Mouse (Mus musculus): Measurements from ENCODE around the gene Slc1a7.
A peak's percentile ranks its signal among the peaks of the same experiment; 100 is the strongest.

The Slc1a7 gene

DNA sequence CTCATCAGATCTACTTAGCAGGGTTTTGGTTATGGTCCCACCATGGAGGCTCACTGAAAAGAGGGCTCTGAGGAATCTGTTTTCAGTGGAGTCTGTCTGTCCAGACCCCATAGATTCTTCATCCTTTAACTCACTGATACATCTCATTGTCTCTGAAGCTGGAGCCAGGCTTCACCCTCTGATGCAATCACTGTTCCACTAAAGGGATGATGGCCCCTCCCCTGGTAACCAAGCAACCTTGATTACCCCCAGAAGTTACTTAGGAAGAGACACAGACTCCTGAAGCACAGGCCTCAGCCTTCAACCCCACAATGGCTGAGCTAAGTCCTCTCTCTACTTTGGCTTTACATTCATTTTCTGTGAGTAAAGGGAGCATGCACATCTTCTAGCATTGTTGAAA, 1.6 kb downstream of the Slc1a7 start:
- DNase-seq (ENCODE audit: low read depth): peak; percentile 82

DNA sequence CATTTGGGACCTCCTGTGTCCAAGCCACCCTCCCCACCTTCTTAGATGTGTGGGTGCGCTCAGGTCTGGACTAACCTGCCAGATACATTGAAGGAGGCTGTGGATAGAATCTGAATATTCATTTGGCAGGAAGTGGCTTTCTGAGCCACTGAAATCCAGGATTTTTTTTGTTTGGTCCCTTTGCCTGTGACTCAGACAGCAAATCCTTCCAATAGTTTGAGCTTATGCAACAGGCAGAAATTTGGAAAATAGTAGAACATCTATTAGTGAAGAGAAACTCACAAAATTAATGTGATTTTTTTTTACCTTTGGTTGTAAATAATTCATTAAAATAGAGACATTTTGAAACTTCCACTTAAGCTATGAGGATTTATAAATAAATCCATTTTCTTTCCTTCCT, 3.0 kb downstream of the Slc1a7 start:
- DNase-seq (ENCODE audit: low read depth): peak; percentile 77

DNA sequence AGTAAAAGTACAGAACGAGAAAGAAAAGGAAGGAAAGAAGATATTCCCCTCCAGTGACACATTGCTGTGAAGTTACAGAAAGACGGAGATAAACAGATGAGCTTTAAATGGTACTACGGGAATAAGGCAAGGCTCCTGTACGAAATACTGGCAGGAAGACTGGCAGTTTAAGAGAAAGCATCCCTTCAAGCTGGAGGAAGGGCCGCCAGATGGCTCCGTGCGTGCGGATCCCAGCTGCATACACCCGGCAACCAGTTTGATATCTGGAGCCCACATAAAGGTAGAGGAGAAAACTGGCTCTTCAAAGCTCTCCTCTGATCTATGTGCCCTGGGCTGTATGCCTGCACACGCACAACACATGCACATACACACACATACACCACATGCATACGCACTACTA, 6.4 kb downstream of the Slc1a7 start:
- no peak for DNase-seq (ENCODE audit: low read depth)

DNA sequence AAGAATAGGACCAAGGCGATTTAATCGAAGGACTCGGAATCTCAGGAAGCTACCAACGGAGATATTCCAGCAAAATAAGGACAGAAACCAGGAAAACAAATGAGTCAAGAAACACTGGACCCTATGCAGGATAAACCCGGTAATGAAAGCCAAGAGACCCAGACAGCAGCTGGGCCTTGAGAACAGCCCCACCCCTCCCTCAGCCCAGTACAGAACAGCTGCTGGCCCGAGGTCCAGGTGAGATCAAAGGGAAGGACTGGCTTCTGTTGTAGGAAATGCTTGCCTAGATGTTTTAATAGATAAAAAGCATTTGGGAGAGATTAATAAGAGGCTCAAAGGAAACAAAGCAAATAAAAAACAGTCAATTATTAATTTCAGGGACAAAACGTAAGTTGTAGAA, 6.9 kb downstream of the Slc1a7 start:
- no peak for DNase-seq (ENCODE audit: low read depth)

DNA sequence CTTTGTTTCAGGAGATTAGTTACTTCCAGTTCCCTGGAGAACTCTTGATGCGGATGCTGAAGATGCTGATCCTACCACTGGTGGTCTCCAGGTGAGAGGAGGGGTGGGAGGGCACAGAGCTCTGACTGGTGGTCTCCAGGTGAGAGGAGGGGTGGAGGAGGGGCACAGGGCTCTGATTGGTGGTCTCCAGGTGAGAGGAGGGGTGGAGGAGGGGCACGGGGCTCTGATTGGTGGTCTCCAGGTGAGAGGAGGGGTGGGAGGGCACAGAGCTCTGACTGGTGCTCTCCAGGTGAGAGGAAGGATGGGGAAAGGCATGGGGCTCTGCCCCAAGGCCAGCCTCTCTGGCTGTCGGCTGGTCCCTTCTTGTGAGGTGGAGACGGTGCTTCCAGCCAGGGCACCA, 9.5 kb downstream of the Slc1a7 start:
- no peak for DNase-seq (ENCODE audit: low read depth)

DNA sequence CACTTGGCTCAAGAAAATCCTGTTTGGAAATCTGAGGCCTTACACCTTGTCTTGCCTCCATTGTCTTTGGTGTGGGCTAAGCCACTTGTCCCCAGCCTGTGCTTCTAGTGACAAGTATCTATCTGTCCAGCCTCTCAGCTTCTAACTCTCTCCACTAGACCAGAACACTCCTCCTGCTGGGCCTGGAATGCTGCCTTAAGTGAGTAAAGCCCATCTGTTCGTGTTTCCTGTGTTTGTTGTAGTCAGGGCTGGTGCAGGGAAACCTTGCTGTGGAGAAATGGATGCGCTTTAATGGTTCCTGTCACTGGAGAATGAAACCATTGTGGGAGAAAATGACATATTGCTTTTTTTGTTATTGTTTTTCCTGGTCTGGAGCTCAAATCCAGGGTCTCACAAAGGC, 11.4 kb downstream of the Slc1a7 start:
- peak; percentile 59 for DNase-seq (ENCODE audit: low read depth)

DNA sequence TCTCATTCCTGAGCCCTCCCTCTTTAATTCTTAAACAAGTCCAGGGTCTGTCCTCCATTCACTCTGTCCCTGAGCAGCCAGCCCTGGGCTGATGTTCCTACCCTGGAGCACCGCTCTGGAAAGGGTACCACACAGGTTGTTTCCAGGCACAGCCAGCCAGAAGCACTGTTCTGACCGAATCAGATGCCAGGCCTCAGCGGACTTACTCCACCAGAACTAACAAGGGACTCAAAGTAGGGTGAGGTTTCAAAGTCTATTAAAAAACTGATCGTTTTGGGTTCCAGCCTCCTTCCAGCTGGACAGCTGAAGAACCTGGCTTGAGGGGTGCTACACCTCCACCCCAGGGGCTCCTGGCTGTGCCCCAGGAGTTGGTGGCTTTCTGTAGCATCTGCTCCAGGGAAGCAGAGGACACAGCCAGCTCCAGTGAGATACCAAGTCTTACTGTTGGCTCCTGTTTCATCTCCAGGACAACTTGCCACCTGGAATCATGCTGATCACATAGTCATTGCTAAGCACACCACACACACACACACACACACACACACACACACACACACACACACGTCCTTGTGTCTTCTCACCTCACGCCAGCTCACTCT, 12.0 kb downstream of the Slc1a7 start:
- DNase-seq (ENCODE audit: low read depth): no peak

DNA sequence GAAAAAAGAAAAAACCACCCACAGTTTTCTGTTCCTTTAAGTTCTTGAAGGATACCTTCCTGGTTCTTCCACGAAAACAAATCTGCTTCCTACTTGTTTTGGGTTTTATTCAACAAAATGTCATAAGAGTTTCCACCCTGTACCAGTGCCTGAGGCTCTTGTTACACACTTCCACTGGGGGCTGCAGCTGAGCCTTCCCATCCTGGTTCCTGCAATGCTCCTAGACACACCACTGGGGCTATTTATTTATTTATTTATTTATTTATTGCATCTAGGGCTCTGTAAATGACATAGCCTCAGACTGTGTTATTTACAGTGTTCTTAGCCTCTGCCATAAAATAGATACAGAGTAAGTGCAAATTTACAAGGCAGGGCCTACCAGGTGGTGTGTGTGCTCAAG, 15.6 kb downstream of the Slc1a7 start:
- peak; percentile 69 for DNase-seq (ENCODE audit: low read depth)

DNA sequence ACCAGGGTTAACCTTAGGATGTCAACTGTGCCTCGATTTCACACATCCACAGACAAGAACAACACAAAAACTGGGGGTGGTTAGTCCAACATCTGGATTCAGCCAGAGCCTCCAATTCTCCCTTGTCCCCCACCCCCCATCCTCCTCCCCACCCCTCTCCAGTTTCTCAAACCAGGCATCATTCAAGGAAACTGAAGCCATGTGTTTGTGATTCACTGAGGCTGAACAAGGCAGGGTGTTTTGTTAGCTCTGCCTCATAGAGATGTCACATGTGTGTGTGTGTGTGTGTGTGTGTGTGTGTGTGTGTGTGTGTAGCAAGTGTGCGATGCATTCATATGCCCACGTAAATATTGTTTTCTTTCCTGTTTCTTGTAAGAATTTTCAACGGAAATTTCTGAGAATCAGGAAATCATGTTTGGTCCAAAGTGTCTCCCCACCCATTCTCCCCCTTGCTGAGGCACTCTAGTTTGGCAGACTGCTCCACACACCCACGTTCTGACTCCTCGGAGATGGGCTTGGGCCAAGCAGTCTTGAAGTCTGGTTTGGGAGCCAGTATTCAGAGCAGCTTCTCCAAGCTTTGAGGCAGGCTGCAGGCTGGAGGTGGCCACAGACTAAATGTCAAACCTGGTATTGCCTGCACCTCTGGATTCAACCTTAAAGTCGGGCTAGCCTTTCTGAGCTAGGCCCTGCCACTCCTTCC, 16.3 kb downstream of the Slc1a7 start:
- peak; percentile 97 for DNase-seq (ENCODE audit: low read depth)

DNA sequence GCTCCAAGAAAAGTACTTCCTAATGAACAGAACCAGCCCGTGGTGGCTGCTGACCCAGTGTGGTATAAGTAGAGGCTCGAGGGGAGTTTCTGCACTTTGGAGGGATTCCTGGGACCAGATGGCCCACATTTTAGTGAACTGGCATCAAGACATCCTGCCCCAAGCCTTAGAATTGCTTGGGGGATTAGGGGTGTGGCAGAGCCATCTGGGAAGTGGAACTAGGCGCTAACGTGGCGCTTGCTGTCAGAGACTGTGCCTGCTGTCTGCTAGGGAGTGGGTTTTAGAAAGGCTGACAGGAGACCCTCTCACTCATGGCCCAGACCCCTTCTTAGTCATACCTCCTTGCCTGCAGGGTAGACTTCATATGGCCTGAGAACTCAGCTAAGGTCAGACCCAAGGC, 17.7 kb downstream of the Slc1a7 start:
- DNase-seq (ENCODE audit: low read depth): no peak

DNA sequence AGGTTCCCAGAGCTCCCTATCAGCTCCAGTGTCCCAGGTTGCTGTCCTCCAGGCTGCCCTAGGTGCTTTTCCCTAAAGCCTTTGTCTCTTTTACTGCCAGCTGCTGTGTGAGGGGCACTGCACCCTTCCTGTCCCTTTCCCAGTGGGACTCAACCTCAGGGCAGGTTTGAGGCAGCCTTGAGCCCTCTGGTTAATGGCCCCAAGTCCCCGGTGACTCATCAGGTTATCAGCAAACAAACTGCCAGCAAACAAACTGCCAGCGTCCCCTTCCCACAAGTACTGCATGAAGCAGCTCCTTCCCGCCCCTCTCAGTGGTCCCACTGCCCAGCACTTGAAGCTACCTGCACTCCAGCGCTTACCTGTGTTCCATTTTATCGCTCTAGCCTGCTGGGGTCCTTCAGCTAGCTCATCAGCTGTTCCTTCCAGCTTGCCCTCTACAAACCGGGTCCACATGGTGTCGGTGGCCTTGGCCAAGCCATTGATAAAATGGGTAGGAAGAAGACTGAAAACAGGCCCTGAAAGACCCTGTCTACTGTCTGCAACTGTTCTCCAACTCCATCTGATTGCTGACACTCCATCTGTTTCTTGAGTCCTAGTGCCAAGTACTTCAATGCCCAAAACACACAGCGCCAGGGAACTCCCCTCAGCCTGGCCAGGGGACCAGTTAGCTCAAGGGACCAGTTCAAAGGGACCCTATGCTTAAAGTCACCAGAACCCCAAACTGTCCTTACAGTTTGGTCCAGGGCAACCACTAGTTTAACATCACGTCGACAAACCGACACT, 18.4 kb downstream of the Slc1a7 start:
- no peak for DNase-seq (ENCODE audit: low read depth)

DNA sequence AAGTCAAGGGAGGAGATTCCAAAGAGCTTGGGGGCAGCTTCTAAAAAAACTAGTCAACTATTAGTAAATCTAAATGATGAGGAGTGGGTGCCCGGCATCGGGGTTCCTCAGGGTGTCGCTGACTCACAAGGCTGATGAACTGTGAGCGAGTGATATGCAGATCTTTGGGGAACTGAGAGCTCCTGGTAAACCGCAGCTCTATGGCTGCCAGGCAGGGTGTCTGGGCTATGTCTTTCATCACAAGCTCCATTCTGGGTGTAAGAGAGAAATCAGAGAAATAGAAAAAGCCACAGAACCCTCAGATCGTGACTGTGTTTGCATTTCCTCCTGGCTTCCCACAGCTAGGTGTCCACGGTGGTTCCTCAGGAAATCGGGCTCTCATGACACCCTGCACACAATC, 20.8 kb downstream of the Slc1a7 start:
- no peak for DNase-seq (ENCODE audit: low read depth)

DNA sequence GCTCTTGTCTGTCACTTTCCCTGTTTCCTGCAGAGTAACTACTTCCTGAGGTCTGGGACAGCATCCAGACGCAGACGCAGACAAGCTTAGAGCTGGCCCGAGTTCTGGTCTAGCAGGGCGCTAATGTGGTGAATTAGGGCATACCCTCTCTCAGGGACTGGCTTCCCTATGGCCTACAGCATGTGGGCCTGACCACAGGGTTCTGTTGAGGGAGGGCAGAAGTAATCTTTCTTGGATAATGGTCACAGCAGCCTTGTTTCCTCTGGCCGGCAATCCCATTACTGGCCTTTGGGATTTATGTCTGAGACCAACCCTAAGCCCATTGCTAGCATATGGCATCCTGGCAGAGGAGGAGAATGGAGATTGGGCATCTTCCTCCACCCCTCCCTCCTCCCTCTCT, 22.7 kb downstream of the Slc1a7 start:
- no peak for DNase-seq (ENCODE audit: low read depth)

DNA sequence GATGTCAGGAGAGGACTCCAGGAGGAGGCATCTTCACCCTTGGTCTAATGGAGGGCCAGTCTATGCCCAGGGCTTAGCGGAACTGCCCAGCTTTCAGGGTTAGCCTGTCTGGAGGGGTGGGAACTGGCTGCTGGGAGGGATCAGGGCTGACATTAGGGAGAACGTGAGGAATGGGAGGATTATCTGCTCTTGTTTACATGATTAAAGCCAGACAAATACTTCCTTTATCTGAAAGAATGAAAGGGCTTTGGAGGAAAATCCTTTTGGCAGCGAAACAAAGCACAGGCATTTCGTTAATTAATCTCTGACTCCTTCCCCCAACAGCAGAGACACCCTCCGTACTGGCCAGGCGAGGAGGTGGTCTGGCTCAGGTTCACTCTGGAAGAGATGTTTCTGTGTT, 23.7 kb downstream of the Slc1a7 start:
- no peak for DNase-seq (ENCODE audit: low read depth)

DNA sequence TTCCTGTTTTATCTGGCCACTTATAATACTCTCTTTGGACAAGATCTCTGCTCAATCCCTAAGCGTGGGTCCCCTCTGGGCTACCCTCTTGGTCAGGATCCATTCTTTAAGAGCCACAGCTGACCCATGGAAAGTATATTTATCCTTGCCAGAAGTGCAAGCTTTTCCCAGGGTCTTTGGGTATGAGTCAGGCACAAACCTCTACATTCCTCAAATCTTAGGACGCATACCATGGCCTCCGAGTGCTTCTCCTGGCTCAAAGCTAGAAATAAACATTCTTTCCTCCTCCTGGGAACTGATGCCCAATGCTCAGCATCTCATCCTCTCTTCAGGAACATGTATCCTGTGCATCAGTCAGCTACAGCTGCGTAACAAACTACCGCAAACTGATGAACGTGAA, 26.9 kb downstream of the Slc1a7 start:
- peak; percentile 65 for DNase-seq (ENCODE audit: low read depth)

DNA sequence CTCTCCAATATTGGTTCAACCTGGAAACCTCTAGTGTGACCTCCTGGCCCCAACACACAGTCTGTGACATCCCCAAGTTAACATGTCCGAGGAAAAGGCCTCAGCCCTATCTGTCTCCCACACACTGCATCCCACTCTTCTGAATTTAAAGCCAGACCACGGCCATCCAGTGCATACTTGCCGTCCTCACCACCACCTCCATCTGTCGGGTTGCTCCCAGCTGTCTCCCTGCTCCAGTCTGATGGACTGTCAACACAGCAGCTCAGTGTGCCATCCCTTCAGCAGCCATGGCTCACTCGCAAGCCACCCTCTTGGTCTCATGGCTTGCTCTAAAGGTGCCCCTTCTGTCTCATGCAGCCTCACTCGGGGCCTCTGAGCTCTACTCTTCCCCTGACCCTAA, 27.6 kb downstream of the Slc1a7 start:
- DNase-seq (ENCODE audit: low read depth): no peak

DNA sequence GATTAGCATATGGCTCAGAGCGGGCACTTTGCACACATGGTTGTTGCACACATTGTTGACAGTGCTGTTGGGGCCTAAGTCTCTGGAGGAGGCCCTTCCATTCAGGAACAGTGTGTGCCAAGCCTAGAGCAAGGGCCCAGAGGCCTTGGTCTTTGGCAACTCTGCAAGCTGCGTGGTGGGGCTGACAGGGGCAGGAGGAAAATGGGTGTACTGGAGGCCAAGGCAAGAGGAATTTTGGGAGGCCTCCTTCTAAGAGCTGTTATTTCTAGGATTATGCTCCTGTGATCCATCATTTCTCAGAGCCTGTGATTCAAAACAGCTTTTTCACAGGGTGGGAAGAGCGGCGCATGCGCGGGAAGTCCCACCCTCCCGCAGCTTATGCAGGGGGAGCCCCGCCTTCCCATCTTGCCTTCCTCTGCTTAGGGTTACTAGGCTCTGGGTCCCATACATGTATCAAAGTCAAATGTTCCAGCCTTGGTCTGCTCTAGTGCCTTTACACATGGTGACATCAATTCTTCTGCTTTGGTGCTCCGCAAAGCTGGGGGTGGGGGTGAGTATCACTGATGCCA, 28.4 kb downstream of the Slc1a7 start:
- DNase-seq (ENCODE audit: low read depth): peak; percentile 42

DNA sequence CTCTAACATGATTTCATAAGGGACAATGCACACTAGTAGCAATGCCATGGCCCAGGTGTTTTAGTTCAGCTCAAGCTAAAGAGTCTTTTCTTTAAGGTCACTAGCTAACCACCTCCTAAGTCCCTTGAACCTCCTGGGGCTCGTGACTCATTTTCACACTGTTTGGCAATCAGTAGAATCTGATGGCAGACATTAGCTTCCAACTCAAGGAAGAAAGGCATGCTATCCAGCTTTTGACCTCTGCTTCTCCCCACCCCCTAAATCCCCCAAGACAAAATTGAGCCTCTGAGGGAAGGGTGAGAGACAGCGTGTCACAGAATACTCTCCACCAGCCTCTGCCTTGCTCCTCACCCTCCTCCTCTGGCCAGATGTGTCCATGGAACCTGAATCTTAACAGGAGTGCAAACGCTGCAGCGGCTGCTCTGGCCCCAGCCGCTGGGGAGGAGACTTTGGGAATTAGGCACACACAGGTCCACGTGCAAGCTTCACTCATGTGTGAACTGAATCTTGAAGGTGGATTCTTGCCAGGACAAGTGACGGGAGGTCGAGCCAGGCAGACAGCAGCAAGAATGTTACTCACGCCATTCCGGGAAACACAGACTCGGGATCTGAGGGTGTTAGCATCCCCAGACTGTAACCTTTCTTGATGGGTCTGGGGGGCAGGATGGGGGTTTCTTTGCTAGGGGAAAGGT, 30.7 kb downstream of the Slc1a7 start:
- DNase-seq (ENCODE audit: low read depth): peak; percentile 68

DNA sequence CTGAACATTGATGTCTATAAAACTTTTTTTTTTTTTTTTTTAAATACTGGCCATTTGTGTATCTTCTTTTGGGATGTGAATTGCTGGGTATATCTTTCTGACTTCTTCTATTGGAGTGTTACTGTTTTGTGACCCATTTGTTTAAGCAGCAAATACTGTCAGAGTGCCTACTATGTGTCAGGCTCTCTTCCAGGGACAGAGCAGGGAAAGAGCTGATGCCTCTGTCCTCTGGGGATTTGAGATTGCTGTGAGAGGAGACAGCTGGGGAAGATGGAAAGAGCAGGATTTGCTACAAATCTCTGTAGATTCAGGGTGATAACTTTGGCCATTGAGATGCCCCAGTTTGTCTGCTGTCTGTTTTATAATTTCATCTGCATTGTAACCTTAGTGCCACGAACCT, 31.2 kb downstream of the Slc1a7 start:
- DNase-seq (ENCODE audit: low read depth): no peak

DNA sequence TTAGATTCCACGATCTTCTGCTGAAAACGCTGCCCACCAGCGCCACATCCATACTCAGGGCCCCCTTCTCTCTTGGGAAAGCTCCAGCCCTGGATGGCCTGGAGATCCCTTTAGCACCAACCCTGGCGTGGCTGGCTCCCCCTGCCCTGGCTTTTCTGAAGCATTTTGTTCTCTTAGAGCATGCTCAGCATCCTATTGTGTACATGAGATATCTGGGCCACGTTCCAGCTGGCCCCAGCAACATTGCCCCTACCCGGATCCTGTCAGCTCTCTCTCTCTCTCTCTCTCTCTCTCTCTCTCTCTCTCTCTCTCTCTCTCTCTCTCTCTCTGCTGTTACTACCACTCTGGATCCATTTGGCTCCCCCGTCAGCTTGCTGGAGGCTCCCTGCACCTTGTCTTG, 37.2 kb downstream of the Slc1a7 start:
- DNase-seq (ENCODE audit: low read depth): peak; percentile 63

DNA sequence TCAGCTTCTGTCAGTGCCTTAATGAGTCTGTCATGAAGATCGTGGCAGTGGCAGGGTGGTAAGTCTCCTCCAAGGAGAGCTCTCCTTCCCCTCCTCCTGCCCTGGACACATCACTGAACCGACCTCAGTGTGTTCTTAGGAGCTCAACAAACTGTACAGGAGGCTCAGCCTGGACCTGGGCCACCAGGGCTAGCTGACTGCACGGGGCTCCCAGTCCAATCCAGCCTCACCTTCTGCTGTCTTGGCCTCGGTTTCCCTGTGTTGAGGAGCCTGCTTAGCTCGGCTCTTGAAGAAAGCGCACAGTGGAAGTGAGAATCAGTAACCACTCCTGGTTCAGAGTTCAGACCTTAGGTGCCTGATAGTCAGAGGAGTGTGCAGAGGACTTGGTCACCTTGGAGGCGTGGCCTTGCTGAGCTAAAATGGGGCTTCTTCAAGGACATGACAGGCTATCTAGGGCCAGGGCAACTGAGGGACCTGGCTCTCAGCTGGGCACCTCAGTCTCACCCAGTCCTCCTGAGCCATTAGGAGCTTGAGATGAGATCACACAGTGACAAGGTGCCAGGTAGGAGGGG, 39.5 kb downstream of the Slc1a7 start:
- no peak for DNase-seq (ENCODE audit: low read depth)

DNA sequence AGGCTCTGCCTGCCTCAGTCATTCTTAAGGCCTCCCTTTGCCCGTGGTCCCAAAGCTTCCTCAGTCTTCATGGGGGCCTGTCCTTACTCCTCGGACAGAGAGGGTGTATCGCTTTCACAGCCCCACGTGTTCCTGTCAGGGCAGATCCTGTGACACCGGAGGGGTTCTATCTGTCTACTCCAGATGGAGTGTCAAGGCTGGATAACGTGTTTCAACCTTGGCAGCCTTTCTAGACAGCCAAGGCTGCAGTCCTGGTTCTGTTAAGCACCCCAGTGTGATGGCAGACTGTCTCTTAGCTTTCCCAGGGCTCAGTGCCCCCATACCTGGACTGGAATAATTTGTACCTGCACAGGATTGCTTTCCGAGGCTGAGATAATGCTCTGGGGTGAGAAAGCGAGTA, 40.4 kb downstream of the Slc1a7 start:
- DNase-seq (ENCODE audit: low read depth): no peak
